Mouse (Mus musculus) adrenal gland, adult 18-20 months (tissue): ENCODE data around the gene Cdk5. TPM values are rescaled to one million over a fixed set of nuclear protein-coding genes. Genes with fewer than 3 reads are reported as not detected.
"Not testable (repeated sequence)": the region's sequence is repeated elsewhere in the genome, so short reads cannot be mapped to it uniquely, and the experiment has no call there.

Experiments used
- DNase-seq, 2 experiments: peaks; one replicate each; pipeline ENCODE4 v3.0.0; 2021 to 2022; ENCODE audit warnings: low spot score in 2 of 2
- total RNA-seq, 2 experiments: library from RNA; stranded (reverse); gene quantifications; 1 replicate in 1 of 2; 2 replicates in 1 of 2; pipeline ENCODE4 v1.2.3; 2021

Gene Cdk5
- total RNA-seq, 2 experiments from 2014 or later = 42.4 to 47.5 TPM

DNA sequence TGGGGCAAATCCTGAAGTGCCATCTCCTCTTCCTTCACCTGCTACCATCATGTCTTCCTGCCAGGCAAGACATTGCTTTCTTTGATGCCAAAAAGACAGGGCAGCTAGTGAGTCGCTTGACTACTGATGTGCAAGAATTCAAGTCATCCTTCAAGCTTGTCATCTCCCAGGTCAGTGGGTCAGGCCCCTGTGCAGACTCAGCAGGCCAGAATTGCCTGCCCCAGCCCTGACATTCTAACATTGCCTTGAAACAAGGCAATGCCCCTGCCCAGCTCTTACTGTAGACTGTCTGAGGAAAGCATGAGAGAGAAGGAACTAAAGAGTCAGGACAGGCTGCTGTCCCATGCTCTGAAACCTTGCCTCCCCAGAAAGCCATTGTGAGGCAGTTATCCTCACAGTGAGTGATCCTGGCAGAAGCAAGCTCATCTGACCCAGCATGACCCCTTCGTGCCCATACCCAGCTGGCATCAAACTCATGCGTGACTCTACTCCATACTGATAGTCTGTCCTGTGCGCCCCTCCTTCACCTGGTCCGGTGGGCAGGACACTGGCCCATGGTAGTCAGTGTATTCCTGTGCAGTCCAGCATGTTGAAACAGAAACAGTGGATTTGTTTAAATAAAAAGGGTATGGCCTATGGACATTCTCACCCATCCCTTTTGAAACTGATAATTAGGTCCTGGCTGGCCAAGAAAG, 22.3 kb downstream of the Cdk5 start:
- no peak for DNase-seq

DNA sequence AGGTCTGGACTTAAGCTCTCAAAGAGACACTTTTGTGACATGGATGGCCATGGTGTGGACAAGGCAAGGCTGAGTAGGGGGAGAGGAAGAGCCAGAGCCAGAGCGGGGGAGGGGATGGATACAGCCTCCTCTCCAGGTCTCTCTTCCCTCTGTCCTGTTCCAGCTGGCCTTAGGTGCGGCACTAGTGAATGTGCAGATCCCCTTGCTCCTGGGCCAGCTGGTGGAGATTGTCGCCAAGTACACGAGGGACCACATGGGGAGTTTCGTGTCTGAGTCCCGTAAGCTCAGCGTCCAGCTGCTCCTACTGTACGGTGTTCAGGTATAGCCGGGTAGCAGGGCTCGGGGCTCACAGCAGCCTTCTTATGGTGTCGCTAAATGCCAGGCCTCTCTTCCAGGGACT, 23.0 kb downstream of the Cdk5 start:
- DNase-seq = no peak

DNA sequence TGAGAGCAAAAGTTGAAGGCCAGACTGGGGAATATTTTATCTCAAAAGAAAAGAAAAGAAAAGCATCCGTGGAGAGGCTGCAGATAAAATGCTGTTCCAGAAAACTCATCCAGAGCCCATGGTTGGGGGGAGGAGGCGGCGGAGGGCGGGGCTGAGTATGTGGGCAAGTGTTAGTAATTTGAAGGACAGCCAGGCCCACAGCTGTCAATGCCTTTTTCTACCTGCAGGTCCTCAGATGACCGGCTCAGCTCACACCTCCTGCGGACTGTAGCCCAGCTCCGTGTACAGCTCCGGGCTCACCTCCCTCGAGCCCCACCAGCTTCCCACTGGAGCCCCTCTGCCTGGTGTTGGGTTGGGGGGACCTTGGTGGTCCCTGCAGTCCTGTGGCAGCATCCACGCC, 23.6 kb downstream of the Cdk5 start:
- no peak for DNase-seq

DNA sequence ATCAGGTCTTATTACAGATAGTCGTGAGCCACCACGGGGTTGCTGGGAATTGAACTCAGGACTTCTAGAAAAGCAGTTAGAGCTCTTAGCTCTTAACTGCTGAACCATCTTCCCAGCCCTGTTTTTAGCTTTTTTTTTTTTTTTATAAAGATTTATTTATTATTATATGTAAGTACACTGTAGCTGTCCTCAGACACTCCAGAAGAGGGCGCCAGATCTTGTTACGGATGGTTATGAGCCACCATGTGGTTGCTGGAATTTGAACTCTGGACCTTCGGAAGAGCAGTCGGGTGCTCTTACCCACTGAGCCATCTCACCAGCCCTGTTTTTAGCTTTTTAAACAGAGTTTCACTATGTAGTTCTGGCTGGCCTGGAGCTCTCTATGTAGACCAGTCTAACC, 27.1 kb downstream of the Cdk5 start:
- DNase-seq = not testable (repeated sequence)

DNA sequence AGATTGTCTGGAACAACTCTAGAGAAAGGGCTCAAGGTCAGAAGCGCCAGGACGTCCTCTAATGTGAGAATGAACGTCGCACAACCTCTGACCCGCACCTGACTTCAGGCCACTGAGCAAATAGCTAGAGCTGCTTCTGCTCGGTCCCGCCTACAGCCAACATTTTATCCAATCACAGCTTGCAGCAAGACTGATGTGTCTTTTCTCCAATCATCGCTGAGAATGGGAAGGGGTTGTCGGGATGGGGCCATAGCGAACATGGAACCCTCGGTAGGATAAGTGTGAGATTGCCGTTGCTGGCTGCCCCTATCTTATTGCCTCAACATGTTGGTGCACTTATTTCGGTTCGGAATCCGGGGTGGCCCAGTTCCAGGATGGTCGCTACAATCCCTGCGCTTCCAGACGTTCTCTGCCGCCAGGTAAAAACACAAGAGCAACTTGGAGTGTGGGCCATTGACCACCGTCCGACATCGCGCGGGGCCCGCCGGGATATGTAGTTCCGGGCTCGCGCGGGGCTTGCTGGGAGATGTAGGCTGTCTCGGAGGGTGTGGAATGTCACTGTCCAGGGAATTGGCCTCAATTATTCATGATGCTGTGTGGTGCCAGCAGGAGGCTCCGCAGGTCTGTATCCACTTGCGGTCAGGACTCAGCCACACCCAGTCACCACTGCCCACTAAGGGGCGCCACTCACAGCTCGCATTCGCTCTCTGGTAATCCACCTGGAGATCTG, 29.0 kb downstream of the Cdk5 start:
- DNase-seq = peak; percentile 86 to 91

DNA sequence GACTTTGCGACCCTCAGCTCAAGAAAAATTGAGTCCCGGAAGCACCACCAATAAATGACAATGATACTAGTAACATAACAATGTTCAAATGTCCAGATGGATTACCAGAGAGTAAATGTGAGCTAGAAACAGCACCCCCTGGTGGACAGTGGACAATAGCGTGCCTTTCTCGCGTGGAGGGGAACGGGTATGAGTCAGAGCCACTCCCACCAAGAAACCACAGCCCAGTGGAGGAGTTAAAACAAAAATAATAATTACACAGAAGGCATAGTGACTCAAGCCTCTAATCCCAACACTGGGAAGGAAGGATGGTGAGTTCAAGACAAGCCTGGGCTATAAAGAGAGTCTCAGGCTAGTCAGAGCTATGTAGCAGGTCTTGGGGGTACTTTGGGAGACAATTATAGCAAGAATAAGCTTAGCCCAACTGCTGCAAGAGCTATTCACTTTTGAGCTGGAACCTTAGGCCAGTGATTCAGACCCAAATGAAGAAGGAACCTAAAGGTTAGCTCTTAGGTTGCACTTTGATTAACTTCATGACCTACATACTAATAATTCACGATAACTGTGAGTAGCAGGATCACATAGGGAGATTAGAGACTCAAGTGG, 29.8 kb downstream of the Cdk5 start, which contains the start of gene Abcb8:
TSS of gene Abcb8 (plus strand) at position 272 of the 606 bp plus-strand sequence.
- peak; percentile 82 to 83 for DNase-seq

DNA sequence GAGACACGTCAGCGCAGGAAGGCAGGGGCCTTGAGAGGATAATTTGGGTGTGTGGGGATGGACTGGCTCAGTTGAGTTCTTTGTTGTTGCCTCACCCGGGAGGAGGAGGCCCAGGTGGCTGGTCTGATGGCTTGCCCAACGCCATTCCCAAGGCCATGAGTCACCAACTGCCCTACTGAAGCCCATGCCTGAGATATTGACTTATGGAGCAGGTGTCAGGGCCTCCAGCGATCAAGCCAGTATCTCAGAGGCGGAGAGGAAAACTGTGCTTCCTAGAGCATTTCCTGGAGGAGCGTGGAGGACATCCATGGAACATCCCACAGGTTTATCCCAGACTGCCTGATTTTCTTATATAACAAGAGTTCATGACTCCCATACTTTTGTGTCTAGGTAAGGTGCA, 30.6 kb downstream of the Cdk5 start:
- DNase-seq = no peak

DNA sequence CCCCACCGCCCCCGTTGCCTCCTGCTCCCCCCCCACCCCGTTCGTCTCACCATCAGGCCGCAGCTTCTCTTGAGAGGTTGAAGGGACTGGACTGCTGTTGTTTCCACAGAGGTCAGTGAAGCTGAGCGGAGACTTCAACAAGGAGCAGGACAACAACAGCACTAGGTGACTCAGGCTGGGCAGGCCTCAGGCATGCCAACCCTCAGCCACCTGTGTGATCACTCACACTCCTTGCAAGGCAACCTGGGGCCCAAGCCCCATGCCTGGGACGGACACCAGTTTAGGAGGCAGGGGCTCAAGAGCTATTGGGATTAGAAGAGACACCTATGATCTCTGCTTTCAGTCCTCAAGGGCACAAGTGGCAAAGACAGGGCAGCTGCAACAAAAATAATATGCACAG, 31.5 kb downstream of the Cdk5 start, which contains the start of gene Atg9b:
TSS of gene Atg9b (minus strand) at position 280 of the 400 bp plus-strand sequence.
- no peak for DNase-seq

DNA sequence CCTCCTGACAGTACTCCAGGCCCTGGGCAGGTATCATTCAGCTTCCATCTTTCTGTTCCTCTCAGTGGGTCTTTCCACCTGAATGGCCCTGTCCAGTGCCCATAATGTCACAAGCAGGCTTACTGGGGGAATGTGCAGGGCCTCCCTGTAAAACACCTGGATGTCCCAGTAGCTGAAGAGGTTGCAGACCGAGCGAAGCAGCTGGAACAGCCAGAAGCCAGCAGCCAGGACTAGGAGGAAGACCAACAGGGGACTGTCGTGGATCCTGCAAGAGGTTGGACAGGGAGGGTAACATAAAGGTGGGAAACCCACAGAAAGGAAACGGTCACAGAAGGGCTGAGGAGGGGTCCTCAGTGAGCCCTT, 33.7 kb downstream of the Cdk5 start:
- no peak for DNase-seq

DNA sequence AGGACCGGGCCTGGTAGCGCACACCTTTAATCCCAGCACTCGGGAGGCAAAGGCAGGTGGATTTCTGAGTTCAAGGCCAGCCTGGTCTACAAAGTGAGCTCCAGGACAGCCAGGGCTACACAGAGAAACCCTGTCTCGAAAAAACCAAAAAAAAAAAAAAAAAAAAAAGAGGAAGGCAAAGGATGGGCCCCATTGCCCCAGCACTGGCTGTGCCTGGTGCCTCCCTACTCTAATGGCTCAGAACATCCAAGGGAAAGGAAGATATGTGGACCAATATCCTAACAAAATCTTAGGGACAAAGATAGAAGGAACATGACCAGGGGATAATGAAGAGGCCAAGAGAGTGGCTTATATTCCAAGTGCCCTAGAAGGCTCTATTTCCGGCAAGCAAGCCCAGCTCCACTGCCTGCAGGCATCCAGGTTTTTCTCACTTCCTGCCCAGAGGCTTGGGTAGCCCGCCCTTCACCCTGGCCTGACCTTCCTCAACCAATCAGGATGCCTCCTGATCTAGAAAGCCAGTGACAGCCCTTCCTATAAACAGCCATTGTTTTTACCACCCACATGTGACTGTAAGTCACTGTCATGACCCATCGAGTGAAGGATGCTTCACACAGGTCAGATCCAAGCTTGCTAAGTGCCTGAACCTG, 34.2 kb downstream of the Cdk5 start:
- no peak for DNase-seq

DNA sequence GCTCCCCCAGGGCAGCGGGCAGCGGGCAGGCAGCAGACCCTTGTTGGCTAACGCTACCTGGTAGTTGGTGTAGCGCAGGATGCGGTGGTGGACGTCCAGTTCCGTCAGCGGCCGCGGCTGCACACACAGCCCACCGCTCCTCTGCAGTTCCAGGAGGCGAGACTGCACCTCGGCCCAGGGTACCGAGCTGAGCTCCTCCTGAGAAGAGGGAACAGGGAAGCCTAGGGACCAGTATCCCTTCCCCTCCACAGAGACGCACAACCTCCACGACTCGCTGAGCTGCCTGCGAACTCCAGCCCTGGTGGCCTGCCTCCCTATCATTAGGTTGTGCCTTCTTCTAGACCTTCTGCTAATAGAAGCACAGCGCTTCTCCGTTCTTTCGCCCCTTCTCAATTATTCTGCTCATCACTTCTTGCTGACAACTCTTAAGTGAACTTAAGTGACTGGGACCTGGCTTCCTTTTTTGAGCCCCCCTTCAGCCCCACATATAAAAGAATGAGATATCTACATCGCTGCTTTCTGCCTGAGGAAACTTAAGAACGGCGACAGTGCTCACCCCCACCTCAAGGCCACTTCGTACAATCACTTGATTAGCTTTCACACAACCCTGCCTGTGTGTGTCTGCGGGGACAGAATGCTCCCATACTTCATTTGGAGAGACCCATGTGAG, 34.9 kb downstream of the Cdk5 start:
- DNase-seq = no peak

DNA sequence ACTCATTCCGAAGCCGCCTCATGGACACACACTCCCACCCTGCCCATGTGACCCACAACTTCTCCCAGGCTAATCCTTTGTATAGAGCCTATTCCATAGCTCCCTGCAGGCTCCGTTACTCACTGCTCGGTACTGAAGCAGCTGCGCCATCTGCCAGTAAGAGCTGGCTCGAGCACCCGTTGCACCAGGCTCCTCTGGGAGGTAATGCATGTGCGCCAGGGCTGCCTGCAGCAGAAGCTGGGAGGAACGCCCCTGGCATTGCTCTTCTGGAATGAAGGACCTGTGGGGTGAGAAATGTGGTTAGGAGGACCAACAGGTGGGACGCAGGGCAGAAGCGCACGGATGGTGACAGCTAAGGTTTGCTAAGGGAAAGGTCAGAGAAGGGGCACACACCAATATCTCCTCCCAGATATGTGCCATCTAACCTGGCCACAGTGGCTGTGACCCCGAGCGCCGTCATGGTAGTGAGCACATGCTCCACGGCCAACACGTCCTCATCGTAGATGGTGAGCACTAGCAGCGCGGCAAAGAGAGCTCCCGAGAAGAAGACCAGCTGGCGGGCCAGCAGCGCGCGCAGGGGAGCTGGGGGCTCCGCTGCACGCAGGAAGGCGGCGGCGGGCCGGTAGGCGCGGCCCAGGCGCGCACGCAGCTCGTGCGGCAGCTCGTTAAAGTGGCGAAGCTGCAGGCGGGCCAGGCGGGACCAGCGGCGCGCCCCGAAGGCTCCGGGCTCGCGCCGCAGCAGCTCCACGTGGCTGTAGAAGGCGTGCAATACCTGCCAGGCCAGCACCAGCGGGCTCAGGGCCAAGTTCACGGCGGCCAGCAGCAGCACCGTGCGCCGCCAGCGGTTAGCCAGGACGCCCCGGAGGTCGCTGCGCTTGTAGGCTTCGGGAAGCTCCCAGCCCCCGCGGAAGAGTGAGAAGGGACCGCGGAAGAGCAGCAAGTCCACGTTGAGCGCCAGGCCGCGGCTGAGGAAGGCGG, 35.8 kb downstream of the Cdk5 start:
- peak; percentile 52 to 59 for DNase-seq

DNA sequence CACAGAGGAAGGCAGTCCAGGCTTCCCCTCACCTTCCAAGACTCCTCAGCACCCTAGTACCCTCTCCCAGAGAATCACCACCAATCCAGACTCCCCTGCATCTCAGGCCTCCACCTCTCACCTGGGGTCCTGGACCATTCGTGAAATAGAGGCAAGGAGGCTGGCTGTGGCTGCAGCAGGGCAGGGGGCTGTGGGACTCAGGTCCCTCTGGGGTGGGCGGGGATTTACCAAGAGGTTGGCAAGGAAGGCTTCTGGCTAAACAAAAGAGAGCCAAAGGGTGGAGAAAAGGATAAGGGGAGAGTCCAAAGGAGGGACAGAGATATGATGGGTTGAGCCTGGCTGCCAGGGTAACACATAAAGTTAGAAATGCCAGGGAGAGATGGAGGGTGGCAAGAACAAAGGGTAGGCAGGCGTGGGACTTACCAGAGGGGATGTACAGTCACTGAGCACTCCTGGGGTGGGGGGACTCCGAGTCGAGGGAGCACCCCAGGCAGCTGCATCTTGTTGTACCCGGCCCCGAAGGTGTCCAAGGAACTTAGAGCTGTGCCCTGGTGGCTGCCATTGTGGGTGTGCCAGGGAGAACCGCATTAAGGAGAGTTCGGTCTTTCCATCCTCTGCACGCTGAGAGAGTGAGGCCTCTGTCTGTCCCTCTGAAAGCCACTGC, 37.3 kb downstream of the Cdk5 start:
- DNase-seq = no peak

DNA sequence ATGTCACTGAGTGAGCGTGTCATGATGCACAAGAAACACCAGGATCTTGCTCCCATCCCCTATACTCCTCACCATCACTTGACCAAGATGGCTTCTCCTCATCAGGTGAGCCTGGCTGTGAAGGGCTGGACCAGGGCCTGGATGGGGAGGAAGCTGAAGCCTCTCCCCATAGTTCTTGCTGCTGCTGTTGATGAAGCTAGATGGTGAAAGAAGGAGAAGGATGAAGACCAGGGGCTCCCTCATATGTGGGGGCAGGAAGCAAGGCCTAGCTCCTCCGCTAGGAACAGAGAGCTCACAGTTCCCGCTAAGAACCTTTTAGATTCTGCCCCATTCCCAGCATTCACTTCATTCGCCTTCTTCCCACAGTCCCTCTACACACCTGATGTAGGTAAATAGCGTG, 38.0 kb downstream of the Cdk5 start:
- DNase-seq = no peak

DNA sequence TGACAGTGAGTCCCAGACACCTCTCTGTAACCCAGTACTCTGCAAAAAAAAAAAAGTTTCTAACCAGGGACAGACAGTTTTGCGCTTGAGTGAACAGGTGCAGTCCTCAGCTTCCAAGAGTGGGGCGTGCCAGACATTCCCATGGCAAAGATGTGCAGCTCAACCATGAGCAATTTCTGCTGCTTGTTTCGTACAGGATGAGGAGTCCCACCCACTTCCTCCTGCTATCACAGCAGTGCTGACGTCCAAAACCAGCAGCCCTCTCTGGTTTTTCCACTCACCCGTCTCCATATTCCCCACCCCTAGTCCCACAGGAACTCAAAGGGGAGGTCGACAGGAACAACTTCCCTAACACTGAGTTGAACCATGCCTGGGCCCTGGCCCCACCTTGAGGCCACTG, 38.9 kb downstream of the Cdk5 start:
- no peak for DNase-seq

DNA sequence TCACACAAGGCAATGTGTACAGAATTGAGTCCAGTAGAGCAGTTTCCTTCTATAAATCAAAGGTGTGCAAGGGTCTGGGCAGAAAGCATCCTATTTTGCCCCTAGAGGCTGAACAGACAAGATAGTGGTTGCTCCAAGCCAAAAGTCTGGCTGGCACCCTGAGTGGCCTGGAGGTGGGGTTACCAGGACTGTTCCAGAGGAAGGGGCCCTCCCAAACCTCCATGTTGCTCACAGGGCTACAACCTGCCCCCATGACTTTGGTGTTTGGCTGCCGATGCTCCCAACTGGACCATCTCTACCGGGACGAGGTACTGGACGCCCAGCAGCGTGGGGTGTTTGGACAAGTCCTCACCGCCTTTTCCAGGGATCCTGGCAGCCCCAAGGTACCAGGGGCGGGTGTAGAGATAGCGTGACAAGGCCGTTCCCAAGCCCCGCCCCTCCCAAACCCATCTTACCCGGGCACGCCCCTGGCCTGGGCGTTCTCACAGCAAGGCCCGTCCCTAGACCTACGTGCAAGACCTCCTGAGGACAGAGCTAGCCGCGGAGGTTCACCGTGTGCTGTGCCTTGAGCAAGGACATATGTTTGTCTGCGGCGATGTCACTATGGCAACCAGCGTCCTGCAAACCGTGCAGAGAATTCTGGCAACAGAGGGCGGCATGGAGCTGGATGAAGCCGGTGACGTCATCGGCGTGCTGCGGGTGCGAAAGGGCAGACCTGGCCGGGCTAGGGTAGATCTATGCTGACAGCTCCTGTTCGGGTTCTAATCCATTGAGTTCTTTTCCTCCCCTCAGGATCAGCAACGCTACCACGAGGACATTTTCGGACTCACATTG, 40.1 kb downstream of the Cdk5 start:
- DNase-seq = peak; percentile 86 to 87

DNA sequence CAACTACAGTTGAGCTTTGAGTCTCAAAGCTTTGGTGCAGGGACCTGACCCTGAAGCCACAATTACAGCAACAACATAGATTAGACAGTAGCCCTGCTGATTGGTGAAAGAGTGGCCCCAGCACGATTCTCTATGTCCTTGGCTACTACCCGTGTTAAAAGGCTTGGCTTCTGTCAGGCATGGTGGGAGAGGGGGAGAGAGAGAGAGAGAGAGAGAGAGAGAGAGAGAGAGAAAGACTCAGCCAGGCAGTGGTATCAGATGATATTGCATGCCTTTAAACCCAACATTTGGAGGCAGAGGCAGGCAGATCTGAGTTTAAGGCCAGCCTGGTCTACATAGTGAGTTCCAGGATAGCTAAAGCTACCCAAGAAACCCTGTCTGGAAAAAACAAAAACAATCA, 41.3 kb downstream of the Cdk5 start:
- no peak for DNase-seq

DNA sequence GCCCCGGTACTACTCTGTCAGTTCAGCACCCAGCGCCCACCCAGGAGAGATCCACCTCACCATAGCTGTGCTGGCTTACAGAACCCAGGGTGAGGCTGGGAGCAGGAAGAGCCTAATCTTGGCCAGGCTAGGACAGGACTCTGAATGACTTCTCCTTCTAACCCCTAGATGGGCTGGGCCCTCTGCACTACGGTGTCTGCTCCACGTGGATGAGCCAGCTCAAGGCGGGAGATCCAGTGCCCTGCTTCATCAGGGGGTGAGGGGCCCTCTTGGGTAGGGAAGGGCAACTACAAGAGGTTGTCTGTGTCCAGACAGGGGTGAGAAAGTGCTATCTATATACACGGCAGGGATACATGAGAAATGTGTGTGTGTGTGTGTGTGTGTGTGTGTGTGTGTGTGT, 41.8 kb downstream of the Cdk5 start:
- no peak for DNase-seq

DNA sequence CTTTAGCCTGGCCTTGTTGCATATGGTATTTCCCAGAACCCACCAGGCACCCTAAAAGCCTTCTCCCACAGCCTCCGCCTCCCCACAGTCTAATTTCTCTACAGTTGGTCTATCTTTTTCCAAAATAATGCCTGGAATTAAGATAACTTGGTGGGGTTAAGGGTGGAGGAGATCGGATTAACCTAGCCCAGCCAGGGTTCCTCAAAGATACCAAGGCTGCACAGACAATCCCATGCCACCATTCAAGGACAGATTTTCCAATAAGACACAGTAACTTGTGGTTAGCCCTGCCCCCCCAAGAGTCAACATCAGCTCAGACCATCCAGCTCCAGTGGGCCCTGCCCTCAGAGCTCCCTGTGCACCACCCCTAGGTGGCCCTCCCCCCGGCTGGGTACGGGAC, 42.8 kb downstream of the Cdk5 start:
- no peak for DNase-seq
